Mouse (Mus musculus) hindlimb bud, embryonic 11.5 days (tissue): Measurements from ENCODE around the gene Nrap.
"Not testable (repeated sequence)": the region's sequence is repeated elsewhere in the genome, so short reads cannot be mapped to it uniquely, and the experiment has no call there.

Experiments
- DNase-seq: peaks from one replicate; pipeline ENCODE4 v3.0.0-alpha.2; 2012; ENCODE audit warnings: low read depth, low spot score; ENCODE audit errors: extremely low spot score

The Nrap gene

DNA sequence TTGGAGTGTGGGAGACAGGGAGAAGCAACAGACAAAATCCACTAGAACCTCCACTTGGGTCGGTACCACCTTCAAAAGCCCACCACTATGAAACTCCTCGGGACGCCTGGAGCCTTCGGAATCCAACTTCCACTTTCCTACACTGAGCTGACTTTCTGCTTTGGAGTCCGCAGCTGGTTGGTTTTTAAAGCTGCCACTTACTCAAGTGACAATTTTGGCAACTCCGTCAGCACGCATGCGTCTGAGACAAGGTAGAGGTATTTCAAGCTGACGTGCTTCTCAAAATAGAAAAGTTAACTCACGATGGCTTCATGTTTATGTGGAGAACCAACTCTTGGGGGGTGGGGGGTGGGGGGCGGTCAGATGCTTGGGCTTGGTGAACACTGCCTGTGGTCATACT lies at the start of gene Nrap:
Gene Nrap (minus strand): TSS at position 159 of the 400 bp plus-strand sequence.
- no peak for DNase-seq

GRCm38 (mm10) chr19:56439072-56439434 lies 49.2 kb upstream of the Nrap start:
- DNase-seq: no peak

- no peak for DNase-seq
Measured at GRCm38 (mm10) chr19:56438357-56439071, 48.7 kb upstream of the Nrap start.

- DNase-seq: no peak
Measured at GRCm38 (mm10) chr19:56436380-56436779, 46.5 kb upstream of the Nrap start.

GRCm38 (mm10) chr19:56433581-56433980 lies 43.7 kb upstream of the Nrap start:
- DNase-seq: no peak

GRCm38 (mm10) chr19:56432706-56433105 lies 42.9 kb upstream of the Nrap start:
- DNase-seq: no peak

GRCm38 (mm10) chr19:56430369-56430768 lies 40.5 kb upstream of the Nrap start:
- DNase-seq: no peak

- no peak for DNase-seq
Measured at GRCm38 (mm10) chr19:56425492-56425891, 35.7 kb upstream of the Nrap start.

DNA sequence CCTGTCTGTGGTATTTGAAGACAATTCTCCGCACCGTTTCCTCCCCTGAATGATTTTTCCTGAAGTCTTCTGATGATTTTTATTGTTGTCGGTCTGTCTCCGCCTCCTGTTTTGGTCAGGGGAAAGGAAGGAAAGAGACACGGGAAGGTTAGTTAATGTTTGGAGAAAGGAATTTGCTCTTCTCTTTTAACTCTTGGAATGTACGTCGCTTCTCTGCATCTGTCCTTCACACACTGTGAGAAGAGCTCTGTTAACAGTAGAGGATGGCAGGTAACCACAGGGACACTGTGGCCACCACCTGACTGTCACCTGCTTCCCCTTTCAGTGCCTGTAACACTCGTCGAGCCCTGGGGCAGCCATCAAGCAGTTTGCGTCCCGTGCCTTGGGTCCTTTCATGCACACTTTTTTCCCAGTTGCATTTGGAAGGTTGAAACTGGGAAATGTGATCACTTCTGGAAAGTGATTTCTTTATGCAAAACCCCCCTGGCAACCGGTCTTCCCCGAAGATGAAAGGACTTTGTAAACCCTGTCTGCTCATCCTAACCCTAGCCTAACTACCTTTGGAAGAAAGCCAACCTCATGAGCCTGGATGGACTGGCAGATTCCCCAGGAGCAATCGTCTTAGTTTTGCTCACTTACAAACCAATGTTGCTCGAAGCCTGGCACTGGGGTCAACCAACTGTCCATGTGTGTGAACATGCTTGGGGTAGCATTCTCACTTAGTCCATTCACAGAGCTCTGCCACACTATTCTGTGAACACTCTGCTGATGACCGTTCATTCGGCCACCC lies 35.0 kb upstream of the Nrap start:
- DNase-seq: no peak

DNA sequence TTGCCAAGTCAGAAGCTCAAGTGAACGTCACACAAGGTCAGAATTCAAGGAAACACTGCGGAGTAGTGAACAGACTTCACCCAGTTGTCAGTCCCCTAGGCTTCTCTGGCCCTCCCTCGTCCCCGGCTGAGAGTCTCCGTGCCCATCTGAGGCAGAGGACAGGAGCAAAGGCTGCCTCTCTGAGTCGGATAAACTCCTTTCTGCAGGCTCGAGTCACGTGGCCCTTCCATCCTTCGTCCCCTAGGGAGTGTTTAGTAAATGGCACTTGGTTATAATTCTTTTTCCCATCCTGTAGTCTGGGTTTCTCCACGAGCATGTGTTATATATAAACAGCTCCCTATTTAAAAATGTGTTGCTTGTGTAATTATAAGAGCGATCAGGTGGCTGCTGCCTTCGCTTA lies 33.5 kb upstream of the Nrap start:
- DNase-seq: no peak

DNA sequence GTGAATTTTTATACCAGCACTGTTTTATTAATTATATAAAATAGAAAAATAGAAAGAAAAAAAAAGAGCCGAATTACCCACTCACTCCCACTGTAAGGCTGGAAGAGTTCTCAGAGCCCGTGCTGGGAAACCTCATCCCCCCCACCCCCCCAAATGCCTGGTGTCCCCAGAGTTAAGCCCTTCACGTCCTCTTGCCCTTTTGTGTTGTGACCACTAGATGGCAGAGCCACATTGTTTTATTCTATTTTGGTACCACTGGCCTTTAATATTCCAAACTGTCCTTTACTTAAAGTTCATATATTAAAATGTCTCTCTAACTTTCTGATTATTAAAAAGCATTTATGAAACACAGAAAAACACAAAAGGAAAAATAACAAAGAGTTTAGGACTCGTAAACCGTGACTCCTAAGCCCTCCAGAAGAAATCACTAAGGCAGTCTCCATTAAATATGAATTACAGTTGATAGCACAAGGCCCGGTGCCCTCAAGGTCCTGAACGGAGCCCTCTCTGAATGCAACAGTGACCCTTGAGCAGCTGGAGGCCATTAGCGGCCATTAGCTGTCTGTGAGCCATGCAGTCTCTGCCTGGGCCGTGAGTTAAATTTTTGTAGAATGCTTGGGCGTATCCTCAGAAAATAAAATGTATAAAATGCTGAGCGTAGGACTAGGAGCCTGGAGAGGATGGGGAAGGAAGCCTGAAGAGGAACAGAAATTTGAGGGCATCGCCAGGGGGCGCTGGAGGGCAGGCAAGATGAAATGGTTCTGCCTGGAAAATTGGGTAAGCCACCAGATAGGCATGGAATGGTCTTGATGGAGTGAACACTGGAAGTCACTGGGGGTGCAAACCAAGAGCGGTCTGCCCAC lies 32.9 kb upstream of the Nrap start:
- peak; percentile 83 for DNase-seq

DNA sequence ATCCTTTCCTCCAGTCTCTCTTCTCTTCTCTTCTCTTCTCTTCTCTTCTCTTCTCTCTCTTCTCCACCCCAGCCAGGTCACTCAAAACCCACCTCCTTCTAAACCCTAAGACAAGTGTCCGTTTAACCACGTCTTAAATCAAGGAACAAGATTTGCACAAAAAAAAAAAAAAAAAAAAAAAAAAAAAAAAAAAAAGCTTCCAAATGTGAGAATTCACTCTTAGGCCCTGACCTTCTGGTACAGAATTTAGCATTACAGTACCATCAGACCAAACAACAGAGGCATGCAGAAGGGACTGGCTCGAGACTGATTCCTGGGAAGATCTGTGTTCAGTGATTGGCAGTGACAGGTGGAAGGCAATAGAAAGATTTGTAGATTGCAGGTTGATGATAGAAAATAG lies 30.5 kb upstream of the Nrap start:
- no peak for DNase-seq

- no peak for DNase-seq
Measured at GRCm38 (mm10) chr19:56419452-56419851, 29.6 kb upstream of the Nrap start.

DNA sequence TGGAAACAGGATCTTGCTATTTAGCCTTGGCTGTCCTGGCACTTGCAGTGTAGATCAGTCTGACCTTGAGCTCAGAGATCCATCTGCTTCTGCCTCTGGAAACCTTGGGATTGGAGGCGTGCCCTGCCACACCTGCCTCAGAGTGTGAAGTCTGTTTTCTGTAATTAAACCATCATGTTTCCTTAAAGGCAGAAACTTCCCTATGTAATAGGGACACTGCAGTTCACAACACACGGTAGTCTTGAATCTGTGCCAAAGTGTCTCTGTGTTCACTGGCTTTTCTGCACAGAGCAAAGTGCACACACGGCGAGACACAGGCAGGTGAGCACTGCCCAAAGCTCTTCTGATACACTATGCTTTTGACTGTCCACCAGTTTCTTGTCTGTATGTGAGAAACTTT lies 28.6 kb upstream of the Nrap start:
- no peak for DNase-seq

GRCm38 (mm10) chr19:56409884-56410283 lies 20.0 kb upstream of the Nrap start:
- DNase-seq: not testable (repeated sequence)

DNA sequence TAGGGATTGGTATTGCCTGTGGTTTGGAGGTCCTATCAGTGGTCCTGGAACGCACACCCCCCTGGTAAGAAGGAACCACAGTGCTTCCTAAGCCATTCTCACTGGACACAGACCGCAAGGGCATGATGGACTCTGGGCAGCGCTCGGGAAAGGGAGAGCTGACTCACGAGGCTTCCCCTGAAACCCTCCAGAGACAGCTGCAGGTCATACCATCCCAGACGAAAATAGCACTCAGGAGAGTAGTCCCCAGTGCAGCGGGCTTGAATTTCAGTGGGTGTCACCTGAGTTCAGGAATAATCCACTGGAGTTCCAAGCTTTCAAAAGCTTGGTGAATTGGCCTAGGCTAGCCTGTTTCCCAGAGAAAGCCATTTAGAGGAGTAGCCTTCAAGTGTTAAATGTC lies 16.7 kb upstream of the Nrap start:
- DNase-seq: no peak

- DNase-seq: no peak
Measured at GRCm38 (mm10) chr19:56405824-56406223, 16.0 kb upstream of the Nrap start.

DNA sequence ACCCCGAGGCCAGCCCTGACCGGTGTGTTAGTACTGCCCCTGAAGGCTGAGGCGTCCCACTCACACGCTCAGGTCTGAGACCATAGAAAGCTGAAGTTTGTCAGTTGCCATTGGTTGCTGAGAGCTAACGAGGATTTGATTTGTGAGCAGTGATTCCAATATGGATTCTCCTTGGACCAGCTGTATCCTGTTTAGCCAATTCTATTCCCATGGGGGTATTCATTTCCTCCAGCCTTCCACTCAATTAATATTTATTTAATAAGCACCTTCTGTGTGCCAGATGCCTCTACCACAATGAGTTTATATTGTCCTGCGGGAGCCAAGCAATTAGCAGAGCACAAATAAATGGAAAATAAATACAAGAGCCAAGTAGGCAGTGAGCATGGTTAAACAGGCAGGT lies 12.0 kb upstream of the Nrap start:
- DNase-seq: no peak

- no peak for DNase-seq
Measured at GRCm38 (mm10) chr19:56400200-56400599, 10.4 kb upstream of the Nrap start.

GRCm38 (mm10) chr19:56398528-56398795 lies 8.6 kb upstream of the Nrap start:
- DNase-seq: no peak

- no peak for DNase-seq
Measured at GRCm38 (mm10) chr19:56397663-56398527, 8.1 kb upstream of the Nrap start.
